Mouse (Mus musculus) liver, embryonic 16.5 days (tissue): ENCODE measurements around the gene Abtb2. TPM values are rescaled to one million over a fixed set of nuclear protein-coding genes. Genes with fewer than 3 reads are reported as not detected.

Experiments used
- ATAC-seq: fragments of 200-750 bp; cut with Nextera tagmentation; 2 replicates; pipeline ENCODE4 v1.8.0; 2017; ENCODE audit warnings: low read depth, mild to moderate bottlenecking, moderate number of reproducible peaks, moderate library complexity
- H3K27ac ChIP-seq: fragments of 300-500 bp; sonication (generic); 2 replicates; pipeline ENCODE4 v1.5.1; 2014; ENCODE audit warnings: mild to moderate bottlenecking, low read length
- H3K27me3 ChIP-seq: fragments of 300-500 bp; sonication (generic); 2 replicates; pipeline ENCODE4 v1.6.1; 2014; ENCODE audit warnings: low read depth, low read length, mixed read lengths; ENCODE audit not compliant: control insufficient read depth, insufficient read depth
- H3K36me3 ChIP-seq: fragments of 300-500 bp; sonication (generic); 2 replicates; pipeline ENCODE4 v1.6.1; 2014; ENCODE audit warnings: mild to moderate bottlenecking; ENCODE audit not compliant: control insufficient read depth, insufficient read depth
- H3K4me1 ChIP-seq: fragments of 300-500 bp; sonication (generic); 2 replicates; pipeline ENCODE4 v1.6.1; 2014; ENCODE audit warnings: low read depth, low read length, mixed read lengths; ENCODE audit not compliant: control insufficient read depth
- H3K4me2 ChIP-seq: fragments of 300-500 bp; sonication (generic); 2 replicates; pipeline ENCODE4 v1.6.1; 2014; ENCODE audit warnings: low read depth, low read length, mixed read lengths
- H3K4me3 ChIP-seq: fragments of 300-500 bp; sonication (generic); 2 replicates; pipeline ENCODE4 v1.5.1; 2014; ENCODE audit warnings: low read depth, mild to moderate bottlenecking, low read length
- H3K9ac ChIP-seq: fragments of 300-500 bp; sonication (generic); 2 replicates; pipeline ENCODE4 v1.6.1; 2014; ENCODE audit warnings: low read depth, low read length
- H3K9me3 ChIP-seq: fragments of 300-500 bp; sonication (generic); replicated peaks from 2 replicates; pipeline ENCODE4 v1.6.1; 2016; ENCODE audit warnings: low read length; ENCODE audit not compliant: control insufficient read depth
- WGBS: fragments of 180-500 bp; shearing (Covaris S2); extraction: QIAGEN DNeasy Blood & Tissue Kit; methylation state at CpG from one replicate; pipeline ENCODE4 v1.1.7; 2014; ENCODE audit not compliant: insufficient replicate concordance; 5-methylcytosine and 5-hydroxymethylcytosine counted together
- polyA plus RNA-seq: library from polyadenylated mRNA; unstranded; fragments of >200 nt; fragmentation: Nextera tagmentation; extraction: Ambion mirVana; gene quantifications from 2 replicates; pipeline ENCODE4 v1.2.1, GENCODE M21; 2015

The Abtb2 gene
- polyA plus RNA-seq, 1 experiment from 2014 or later: 3.3 TPM

DNA sequence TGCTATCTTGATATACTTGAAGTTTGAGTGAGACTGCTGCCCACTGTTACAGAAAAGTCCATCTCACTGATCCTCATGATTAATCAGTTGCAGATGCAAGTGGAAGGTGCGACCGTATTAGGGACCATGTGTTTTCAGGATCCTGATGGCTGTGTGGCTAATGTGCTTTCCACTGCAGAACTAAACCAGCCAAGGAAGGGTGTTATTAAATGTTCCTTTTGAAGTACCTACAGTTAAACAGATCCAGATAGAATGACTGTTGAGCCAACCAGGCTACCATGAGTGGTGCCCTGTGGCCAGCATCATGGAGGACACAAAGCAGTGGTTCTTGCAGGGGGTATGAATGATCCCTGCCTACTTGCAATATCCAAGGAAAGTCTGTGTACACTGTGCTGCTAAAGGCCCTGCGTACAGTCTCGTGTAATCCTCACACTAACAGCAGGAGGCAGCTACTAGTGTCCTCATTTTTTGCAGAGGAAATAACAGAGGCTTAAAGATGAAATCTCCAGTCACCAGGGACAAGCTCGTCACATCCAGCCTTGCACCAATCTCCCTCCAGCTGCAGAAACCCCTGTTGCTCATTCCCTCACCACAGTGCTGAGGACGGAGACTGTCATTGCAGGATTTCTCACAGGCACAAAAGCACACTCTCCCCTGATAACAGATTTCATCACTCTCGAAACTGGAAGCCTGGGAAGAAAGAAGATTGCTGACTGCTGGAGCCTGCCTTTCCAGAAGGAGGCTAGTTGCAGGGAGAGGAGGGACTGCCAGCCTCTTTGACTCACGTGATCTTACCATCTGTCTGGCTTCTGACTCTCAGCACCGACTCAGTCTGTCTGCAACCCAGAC, 25.9 kb downstream of the Abtb2 start:
- Histone ChIP-seq H3K9me3 (no peaks in the 10 kb centered on the region), H3K4me3 (no peak overlapping the region), H3K4me1 (peaks cover 4% of the 10 kb centered on the region; the same call in 1 of the 2 replicates), H3K9ac (no peak overlapping the region), H3K27me3 (no peaks in the 10 kb centered on the region), H3K4me2 (no peak overlapping the region), H3K27ac (no peak overlapping the region), H3K36me3 (no peaks in the 10 kb centered on the region)
- no peak for ATAC-seq
- WGBS: 46% methylated on average over 9 of the region's 9 CpGs

DNA sequence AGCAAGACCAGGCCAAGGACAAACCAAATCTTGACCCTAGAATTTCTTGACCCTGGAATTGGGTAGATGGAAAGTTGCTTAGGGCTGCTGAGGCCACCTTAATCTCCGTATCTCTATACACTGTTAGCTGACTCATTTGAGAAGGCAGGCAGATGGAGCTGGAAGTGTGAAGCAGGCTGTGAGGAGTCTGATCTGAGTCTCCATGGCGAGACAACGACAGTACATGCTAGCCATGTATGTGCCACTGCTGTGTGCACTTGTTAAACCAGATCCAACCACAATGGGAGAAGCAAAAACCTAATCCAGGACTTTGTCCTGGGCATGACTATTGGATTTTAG, 26.4 kb downstream of the Abtb2 start:
- H3K27ac ChIP-seq: no peak overlapping the region
- H3K9me3 ChIP-seq: no peaks in the 10 kb centered on the region
- no peaks in the 10 kb centered on the region for H3K36me3 ChIP-seq
- no peak for ATAC-seq
- H3K4me2 ChIP-seq: no peak overlapping the region
- H3K27me3 ChIP-seq: no peaks in the 10 kb centered on the region
- peaks cover 7% of the 10 kb centered on the region; the same call in 1 of the 2 replicates for H3K4me1 ChIP-seq
- H3K9ac ChIP-seq: no peak overlapping the region
- no peak overlapping the region for H3K4me3 ChIP-seq
- WGBS: 55% methylated on average over 3 of the region's 3 CpGs

DNA sequence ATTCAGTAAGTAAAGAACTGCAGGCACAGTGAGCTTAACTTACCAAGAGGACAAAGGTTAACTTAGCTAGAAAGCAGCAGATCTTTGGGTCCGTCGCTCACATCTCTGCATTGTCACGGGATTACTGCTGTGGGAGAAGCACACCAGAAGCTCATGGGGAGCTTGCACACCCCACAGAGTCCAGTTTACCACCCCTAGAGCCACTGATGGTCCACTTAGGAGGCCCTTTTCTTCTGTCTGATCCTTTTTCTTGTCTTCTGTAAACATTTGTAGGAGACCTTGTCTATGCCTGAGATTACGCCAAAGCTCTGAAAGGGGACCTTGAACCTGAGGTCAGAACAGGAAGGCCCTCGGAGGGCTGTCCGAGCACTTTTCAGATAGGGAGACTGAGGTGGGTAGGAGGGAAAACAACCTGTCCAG, 28.5 kb downstream of the Abtb2 start:
- no peak overlapping the region for H3K4me3 ChIP-seq
- peak overlapping the region; percentile 14 for H3K27ac ChIP-seq
- peak; percentile 59 for ATAC-seq
- H3K36me3 ChIP-seq: no peaks in the 10 kb centered on the region
- no peak overlapping the region for H3K9ac ChIP-seq
- no peaks in the 10 kb centered on the region for H3K27me3 ChIP-seq
- no peaks in the 10 kb centered on the region for H3K9me3 ChIP-seq
- H3K4me2 ChIP-seq: peak overlapping the region; percentile 7; the same call in 1 of the 2 replicates
- WGBS: 59% methylated on average over 6 of the region's 6 CpGs
- peaks cover 11% of the 10 kb centered on the region for H3K4me1 ChIP-seq

DNA sequence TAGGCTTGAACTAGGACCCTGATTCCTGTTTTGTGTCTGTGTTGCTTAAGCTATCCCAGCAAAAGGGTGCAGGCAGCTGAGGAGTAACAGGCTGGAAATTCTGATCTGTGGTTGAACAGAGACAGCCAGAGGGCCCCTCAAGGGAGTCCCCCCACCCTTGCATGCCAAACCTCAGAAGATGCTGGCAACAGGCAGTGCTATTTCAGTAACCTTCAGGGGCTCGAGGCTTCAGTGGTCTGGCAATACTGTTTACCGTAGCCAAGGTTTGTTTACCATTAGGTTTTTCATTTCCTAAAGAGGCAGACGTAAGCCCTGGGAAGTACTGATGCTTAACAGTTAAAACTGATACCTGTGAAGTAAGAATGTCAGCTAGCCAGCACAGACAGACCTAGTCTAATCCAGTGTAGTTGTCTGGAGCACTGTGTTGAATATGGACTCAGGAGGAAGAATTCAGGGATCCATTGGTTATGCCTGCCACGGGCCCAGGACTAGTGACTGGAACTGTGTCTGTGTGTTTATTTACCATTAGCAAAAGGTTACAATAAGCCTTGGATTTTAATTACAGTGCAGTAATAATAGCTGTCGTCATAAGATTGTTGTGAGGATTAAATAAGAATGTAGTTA, 29.0 kb downstream of the Abtb2 start:
- peak overlapping the region; percentile 14 for H3K27ac ChIP-seq
- H3K9ac ChIP-seq: no peak overlapping the region

DNA sequence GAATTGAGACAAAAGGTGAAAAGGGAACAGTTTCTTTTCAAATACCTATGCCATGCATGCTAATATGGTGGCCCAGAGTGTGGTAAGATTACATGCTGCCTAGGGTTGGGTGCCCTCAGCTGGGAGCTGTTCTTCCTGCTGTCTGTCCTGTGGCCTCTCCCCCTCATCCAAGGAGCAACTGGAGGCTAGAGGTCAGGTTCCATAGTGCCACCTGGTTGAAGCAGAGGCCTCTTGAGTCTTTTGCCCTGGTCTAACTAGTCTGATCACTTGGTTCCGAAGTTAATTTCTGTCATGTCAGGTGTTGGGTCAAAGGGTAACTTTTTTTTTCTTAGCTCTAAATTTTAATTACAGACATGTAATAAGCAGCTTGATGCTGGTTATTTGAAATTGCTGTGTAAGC, 33.2 kb downstream of the Abtb2 start:
- H3K9me3 ChIP-seq: no peaks in the 10 kb centered on the region
- H3K27ac ChIP-seq: no peak overlapping the region
- H3K36me3 ChIP-seq: no peaks in the 10 kb centered on the region
- no peak overlapping the region for H3K4me3 ChIP-seq
- H3K9ac ChIP-seq: no peak overlapping the region
- H3K4me1 ChIP-seq: peaks cover 29% of the 10 kb centered on the region
- 73% methylated on average over 1 of the region's 1 CpGs for WGBS
- no peak overlapping the region for H3K4me2 ChIP-seq
- H3K27me3 ChIP-seq: no peaks in the 10 kb centered on the region
- ATAC-seq: no peak

More for the DNA sequence above, 29.0 kb downstream of the Abtb2 start:
- peaks cover 12% of the 10 kb centered on the region for H3K4me1 ChIP-seq
- H3K4me3 ChIP-seq: no peak overlapping the region
- 49% methylated on average over 5 of the region's 5 CpGs for WGBS
- peak; percentile 22; the same call in 1 of the 2 replicates for ATAC-seq
- H3K27me3 ChIP-seq: no peaks in the 10 kb centered on the region
- no peaks in the 10 kb centered on the region for H3K9me3 ChIP-seq
- H3K4me2 ChIP-seq: peak overlapping the region; percentile 7; the same call in 1 of the 2 replicates
- H3K36me3 ChIP-seq: no peaks in the 10 kb centered on the region

DNA sequence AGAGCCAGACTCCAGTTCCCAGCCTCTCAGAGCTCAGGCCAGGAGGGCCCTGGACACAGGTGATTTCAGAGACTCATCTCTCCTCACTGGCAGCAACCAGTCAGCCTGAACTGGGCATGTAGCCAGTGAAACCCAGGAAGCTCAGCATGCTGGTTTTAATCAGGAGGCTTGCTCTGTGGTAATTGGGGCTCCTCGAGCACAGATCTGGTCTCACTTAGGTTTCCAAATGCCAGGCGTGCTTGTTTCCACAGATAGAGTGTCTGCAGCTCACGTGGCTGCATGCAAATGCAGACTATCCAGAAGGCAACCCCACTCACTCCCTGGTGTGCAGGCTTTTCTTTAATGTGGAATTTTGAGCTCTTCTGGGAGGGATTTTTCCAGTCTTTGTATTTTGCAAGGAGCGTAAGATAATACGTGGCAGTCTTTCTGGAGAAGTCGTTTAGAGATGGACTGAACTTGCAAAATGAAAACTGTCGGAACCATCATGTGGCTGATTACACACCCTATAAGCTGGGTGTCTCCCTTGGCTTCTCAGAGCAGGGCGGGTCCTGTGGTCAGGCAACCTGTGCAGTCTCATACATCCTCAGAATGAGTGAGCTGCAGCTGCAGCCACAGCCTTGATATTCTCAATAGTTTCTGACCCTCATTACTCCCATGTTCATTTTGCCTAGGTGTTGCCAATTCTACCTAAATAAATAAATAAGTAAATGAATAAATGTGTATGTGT, 34.2 kb downstream of the Abtb2 start:
- Histone ChIP-seq H3K4me3 (no peak overlapping the region), H3K36me3 (no peaks in the 10 kb centered on the region), H3K9ac (no peak overlapping the region), H3K27ac (no peak overlapping the region), H3K4me1 (peaks cover 31% of the 10 kb centered on the region), H3K27me3 (no peaks in the 10 kb centered on the region), H3K9me3 (no peaks in the 10 kb centered on the region), H3K4me2 (no peak overlapping the region)
- ATAC-seq: no peak
- WGBS: 48% methylated on average over 8 of the region's 8 CpGs

DNA sequence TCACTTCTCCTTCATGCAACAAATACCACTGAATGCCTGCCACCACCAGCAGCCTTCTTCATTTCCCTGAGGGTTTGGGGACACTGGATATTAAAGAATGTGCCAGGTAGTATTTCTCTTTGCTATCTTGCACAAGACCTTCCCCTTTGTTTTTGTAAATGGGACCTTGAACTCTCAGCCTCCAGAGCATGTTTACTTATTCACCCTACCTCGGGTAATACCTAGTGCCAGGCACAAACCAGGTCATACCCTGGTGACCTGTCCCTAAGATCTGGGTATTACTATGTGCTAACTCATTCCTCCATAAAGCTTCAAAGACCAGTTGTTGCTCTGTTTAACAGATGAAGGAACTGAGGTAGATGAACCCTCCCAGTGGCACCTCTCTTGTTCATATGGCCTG, 35.0 kb downstream of the Abtb2 start:
- ATAC-seq: peak; percentile 54
- WGBS: 44% methylated on average over 1 of the region's 1 CpGs
- no peaks in the 10 kb centered on the region for H3K36me3 ChIP-seq
- H3K27me3 ChIP-seq: no peaks in the 10 kb centered on the region
- H3K9me3 ChIP-seq: no peaks in the 10 kb centered on the region
- H3K4me3 ChIP-seq: no peak overlapping the region
- no peak overlapping the region for H3K4me2 ChIP-seq
- H3K4me1 ChIP-seq: peaks cover 31% of the 10 kb centered on the region
- no peak overlapping the region for H3K27ac ChIP-seq
- no peak overlapping the region for H3K9ac ChIP-seq

DNA sequence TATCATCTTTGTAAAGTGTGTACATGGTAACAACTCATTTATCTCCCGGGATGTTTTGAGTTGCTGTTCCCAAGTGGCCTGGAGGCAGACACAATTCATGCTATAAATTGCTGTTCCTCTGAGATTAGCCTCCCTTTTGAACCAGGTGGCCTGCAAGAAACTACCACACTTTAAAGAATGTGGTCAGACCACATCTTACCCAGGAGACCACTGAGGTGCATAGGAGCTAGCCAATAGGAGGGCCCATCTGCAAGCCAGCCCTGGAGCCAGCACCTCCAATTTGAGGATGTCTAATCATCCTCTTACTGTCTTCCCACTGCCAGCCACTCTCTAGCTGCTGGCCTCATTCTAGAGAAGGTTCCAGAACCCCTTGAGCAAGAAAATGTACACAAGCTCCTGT, 35.4 kb downstream of the Abtb2 start:
- 45% methylated on average over 1 of the region's 1 CpGs for WGBS
- Histone ChIP-seq H3K9me3 (no peaks in the 10 kb centered on the region), H3K36me3 (no peaks in the 10 kb centered on the region), H3K27ac (no peak overlapping the region), H3K4me2 (no peak overlapping the region), H3K4me1 (peaks cover 31% of the 10 kb centered on the region), H3K27me3 (no peaks in the 10 kb centered on the region), H3K9ac (no peak overlapping the region), H3K4me3 (no peak overlapping the region)
- ATAC-seq: no peak

DNA sequence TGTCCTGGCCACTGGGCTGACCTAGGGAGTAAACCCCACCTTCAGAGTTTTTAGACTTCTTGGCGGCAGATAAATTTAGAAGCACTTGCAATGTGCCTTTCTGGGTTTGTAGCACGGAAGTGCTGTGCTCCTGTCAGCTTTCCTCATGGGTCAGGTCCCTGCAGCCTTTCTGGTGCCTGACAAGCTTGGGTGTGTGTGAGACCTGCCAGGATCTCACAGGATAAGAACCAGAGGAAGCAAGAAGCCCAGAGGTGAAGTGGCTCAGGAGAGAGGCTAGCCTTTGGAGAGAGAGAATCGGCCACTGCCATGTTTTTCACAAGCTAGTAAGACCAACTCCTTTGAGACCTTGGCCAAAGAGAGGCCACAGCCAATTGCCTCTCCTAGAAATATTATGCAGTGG, 37.1 kb downstream of the Abtb2 start:
- Histone ChIP-seq H3K27ac (no peak overlapping the region), H3K9ac (no peak overlapping the region), H3K9me3 (no peaks in the 10 kb centered on the region), H3K27me3 (no peaks in the 10 kb centered on the region), H3K4me2 (no peak overlapping the region), H3K36me3 (no peaks in the 10 kb centered on the region), H3K4me1 (peaks cover 28% of the 10 kb centered on the region), H3K4me3 (no peak overlapping the region)
- WGBS: 62% methylated on average over 3 of the region's 3 CpGs
- no peak for ATAC-seq
